Mouse (Mus musculus) thymus, postnatal 0 days (tissue): ENCODE data around the gene Cpsf7. TPM values are rescaled to one million over a fixed set of nuclear protein-coding genes. Genes with fewer than 3 reads are reported as not detected.

Experiments used
- DNase-seq: peaks from one replicate; pipeline ENCODE4 v3.0.0-alpha.2; 2015; ENCODE audit warnings: low spot score
- polyA plus RNA-seq: library from polyadenylated mRNA; unstranded; fragments of >200 nt; fragmentation: Nextera tagmentation; extraction: Ambion mirVana; gene quantifications from 2 replicates; pipeline ENCODE4 v1.2.1, GENCODE M21; 2015

Cpsf7 gene
- polyA plus RNA-seq, result 30.8 and 31.8 TPM in 2 replicates

DNA sequence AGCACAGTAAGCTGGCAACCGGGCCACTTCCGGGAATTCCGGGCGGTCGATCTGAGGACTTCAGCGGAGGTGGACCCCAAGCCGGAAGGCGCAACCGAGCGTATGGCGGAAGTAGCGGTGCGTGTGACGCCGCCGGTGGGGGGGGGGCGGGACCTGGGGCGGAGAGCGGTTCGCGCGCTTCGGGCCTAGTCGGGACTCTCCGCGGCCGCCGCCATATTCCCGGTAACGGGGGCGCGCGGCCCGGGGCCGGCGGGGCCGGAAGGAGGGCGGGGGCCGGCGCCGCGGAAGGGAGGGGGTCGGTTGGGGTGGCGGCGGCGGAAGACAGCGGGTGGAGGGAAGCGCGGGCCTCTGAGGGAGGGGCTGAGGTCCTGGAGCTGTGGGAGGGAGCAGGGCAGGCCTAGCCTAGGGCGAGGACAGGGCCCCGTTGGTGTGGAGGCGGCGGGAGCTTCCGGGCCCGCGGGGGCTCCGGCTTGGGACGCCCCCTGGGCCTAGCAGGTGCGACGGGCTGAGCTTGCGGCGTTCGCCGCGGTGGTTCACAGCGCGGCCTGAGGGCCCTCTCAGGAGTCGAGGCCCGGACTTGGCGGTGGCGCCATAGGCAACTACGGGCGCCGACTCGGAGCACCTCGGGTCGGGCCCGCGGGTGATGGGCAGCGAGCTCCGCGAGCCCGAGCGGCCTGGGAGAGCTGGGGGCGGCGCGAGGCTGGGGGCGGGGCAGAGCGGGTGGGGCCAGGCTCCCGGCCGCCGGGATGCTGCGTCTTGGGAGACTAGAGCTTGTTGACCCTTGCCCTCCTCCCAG lies at the start of gene Cpsf7:
Cpsf7 (plus strand) TSS at position 161 of the 796 bp plus-strand sequence.
- peak; percentile 95 for DNase-seq

- peak; percentile 68 for DNase-seq
Observed at GRCm38 (mm10) chr19:10479541-10479940, 45.5 kb upstream of the Cpsf7 start.

DNA sequence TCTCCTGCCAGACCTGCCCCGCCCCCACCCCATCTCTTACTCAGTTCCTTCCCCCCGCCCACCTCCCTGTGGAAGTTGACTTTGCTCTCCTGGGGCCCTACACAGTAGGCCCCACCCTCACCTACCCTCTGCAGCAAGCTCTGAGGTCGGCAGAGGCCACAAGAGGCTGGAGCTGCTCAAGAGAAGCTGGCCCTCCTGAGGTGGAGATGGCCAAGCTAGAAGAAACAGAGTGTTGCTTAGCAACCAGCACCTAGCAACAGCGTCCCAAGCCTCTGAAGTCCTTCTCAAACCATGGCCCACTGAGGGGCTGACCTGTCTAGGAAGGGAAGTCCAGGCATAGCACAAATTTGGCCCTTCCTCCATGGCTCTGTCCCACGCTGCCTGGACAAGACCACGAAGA lies 42.4 kb upstream of the Cpsf7 start, which contains the start of gene Ppp1r32:
Ppp1r32 (minus strand) TSS at position 226 of the 400 bp plus-strand sequence.
- DNase-seq, result no peak

GRCm38 (mm10) chr19:10486264-10486738 lies 38.8 kb upstream of the Cpsf7 start:
- DNase-seq, result peak; percentile 49

DNA sequence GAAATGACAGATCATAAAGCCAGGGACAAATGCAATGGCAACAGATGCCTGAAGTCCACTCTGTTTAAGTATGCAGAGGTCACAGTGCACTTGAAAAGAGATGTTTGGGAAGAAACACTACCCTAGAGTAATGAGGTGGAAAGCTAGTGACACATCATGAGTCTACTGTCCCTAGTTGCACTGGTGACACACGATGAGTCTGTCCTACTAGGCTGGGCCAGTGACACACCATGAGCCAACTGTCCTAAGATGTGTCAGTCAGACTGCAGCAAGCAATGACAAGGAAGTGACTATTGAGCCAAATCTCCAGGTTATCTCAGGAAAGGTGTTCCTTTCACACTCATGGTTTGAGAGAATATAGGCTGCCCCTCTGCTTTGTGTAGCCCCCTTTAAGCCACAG lies 29.4 kb upstream of the Cpsf7 start:
- DNase-seq, result no peak

- DNase-seq, result no peak
Observed at GRCm38 (mm10) chr19:10496976-10497375, 28.1 kb upstream of the Cpsf7 start.

- DNase-seq, result no peak
Observed at GRCm38 (mm10) chr19:10497512-10498160, 27.4 kb upstream of the Cpsf7 start.

- DNase-seq, result no peak
Observed at GRCm38 (mm10) chr19:10500581-10500980, 24.5 kb upstream of the Cpsf7 start.

- peak; percentile 69 for DNase-seq
Observed at GRCm38 (mm10) chr19:10502571-10502970, 22.5 kb upstream of the Cpsf7 start.

GRCm38 (mm10) chr19:10510759-10511330 lies 14.2 kb upstream of the Cpsf7 start:
- no peak for DNase-seq

- peak; percentile 28 for DNase-seq
Observed at GRCm38 (mm10) chr19:10520355-10520754, 4.7 kb upstream of the Cpsf7 start.

DNA sequence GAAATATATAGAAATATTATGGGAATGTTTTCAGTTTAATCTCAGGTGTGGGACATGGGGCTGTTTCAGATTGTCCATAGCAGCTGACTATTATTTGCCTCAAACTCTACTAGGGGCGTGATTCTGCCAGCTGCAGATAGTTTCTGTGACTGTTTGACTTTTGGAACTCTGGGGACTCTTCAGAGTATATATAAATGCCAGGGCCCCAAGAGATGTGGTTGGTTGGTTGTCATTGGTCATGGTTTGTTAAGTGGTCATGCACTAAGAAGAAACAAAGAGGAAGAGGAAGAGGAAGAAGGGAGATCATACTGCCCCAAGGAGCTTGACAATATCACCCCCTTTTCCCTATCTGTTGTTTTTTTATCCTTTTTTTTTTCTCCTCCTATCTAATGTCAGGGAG lies 3.1 kb upstream of the Cpsf7 start:
- DNase-seq, result no peak

DNA sequence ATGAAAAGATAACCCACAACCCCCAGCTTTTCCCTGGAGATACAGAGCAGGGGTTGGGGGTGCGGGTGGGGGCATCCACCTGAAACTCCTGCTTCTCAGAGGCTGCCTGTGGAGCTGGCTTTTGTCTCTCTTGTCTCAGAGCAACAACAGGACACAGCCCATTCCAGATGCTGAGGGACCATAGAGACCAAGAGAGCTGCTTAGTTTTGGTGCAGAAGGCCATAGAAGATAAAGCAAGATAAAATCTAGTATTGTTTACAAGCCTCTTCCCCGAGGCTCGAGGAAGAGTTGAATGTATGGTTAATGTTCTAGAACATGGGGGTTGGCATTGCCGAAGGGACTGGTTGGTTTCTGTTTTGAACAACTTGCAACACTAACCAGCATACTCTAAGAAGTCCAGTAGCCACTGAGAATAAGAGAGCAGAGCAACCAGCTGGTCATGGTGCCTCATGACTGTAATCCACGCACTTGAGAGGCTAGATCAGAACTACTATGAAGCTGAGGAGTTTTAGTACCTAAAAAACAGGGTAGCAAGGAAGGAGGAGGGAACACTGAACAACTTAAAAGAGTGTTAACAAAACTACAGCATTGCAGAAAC lies 1.5 kb upstream of the Cpsf7 start:
- no peak for DNase-seq

GRCm38 (mm10) chr19:10524784-10525105 lies 321 bp upstream of the Cpsf7 start:
- DNase-seq, result no peak

GRCm38 (mm10) chr19:10525910-10526309 lies 844 bp downstream of the Cpsf7 start, which contains the start of gene Sdhaf2:
Gene Sdhaf2 (minus strand): TSS chr19:10526142.
- peak; percentile 49 for DNase-seq

- no peak for DNase-seq
Observed at GRCm38 (mm10) chr19:10530082-10530481, 5.0 kb downstream of the Cpsf7 start.

DNA sequence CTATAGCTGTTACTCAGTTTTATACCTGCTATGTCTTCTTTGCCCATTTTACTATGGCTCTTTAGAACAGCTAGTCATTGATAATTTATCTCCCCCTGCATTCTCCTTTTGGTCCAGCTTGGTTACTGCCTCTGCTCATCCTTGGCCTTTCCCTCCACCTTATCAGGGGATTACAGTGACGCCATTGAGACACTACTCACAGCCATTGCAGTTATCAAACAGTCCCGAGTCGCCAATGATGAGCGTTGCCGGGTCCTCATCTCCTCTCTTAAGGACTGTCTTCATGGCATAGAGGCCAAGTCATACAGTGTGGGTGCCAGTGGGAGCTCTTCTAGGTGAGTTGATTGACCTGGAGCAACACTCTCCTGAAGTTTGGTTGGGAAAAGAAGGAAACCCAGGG lies 14.4 kb downstream of the Cpsf7 start:
- DNase-seq, result no peak

DNA sequence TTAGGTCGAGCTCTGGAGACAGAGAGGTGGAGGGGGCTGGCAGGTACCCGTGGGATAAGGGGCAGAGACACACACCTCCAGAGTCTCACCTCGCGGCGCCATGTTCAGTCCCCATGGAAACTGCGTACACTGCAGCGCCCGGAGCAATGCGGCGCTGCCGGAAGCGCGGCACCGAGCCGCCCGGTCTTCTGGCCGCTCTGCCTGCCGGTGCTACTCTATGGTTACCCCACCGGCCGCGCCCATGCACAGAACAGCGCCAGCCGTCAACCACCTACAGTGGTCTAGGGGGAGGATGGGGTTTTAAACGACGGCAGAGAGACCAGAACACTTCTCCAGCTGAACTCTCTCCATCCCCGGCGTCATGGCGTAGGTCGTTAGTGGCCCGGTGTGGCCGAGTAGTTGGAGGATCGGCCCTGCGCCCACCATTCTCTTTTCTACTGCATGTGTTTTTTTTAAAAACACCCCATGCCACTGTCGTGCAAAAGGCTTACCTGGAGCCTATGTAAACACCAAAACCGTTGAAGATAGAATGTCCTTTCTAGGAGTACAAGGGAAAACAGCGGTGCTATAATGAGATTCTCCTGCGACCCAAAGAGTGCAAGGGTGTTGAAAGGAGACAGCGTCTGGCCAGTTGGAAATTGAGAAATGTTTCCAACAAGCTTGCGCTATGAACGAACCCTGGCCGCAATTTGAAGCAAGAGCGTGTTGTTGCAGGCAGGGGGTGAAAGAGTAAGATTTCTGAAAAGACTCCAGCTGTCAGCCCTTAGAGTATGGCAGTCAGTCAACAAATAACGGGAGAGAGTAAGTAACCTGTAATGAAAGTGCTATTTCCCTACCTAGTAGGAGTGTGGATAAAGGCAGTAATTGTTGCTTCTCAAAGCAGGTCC lies 30.8 kb downstream of the Cpsf7 start, which contains the start of gene Tmem216:
Tmem216 (minus strand) TSS at position 615 of the 887 bp plus-strand sequence.
- peak; percentile 88 for DNase-seq

DNA sequence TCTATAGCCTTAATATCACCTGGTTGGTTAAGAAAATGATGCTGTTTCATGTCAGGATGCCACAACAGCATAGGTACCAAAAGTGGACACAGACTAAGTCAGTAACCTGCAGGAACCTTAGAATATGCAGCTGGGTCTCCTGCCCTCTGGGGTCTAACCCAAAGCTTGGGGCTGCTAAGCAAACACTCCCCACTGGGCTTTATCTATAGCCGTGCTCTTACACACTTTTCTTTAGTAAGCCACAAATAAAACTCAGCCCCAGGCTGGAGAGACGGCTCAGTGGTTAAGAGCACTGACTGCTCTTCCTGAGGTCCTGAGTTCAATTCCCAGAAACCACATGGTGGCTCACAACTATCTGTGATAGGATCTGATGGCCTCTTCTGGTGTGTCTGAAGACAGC lies 31.9 kb downstream of the Cpsf7 start:
- no peak for DNase-seq

- DNase-seq, result no peak
Observed at GRCm38 (mm10) chr19:10557430-10557829, 32.4 kb downstream of the Cpsf7 start.
